Mouse (Mus musculus): ENCODE data around the gene Fbrsl1. TPM values are rescaled to one million over a fixed set of nuclear protein-coding genes. Genes with fewer than 3 reads are reported as not detected.

Gene Fbrsl1
- polyA plus RNA-seq, 1 experiment from 2014 or later: 14.9 TPM

DNA sequence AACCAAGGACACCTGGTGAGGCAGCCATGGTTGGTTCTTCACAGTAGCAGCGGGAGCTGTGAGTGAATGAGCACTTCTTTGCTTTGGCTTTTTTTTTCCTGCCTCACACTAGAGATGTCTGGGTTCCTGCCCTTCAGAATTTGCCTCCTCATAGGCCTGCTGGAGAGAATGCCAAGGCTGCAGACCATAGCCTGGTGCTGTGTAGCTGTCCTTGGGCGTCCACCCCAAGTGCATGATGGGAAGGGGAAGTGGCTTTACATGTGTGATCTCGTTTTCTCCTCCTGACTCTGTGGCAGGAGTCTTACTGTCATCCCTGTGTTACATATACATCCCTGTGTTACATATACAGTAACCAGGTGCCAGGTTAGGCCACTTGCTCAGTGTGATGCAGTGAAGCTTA is 36.4 kb upstream of the Fbrsl1 start:
- Histone ChIP-seq H3K4me1 (ENCODE audit: control insufficient read depth, insufficient read depth, low read length) (peaks cover 16% of the 10 kb centered on the region), H3K27me3 (ENCODE audit: control insufficient read depth, insufficient read depth, low read length) (peaks cover 21% of the 10 kb centered on the region), H3K4me3 (ENCODE audit: low read depth, low read length) (no peak overlapping the region), H3K27ac (ENCODE audit: low read depth, low read length) (no peak overlapping the region), H3K36me3 (ENCODE audit: control insufficient read depth, insufficient read depth, low read length) (no peaks in the 10 kb centered on the region), H3K9ac (ENCODE audit: low read length) (no peak overlapping the region), H3K4me2 (no peak overlapping the region), H3K9me3 (ENCODE audit: control insufficient read depth, low read length) (no peaks in the 10 kb centered on the region)
- WGBS: 80% methylated on average over 3 of the region's 3 CpGs
- ATAC-seq (ENCODE audit: low FRiP score) (no peak), DNase-seq (ENCODE audit: low spot score, missing footprints) (no peak)

- Histone ChIP-seq H3K4me2 (no peak overlapping the region), H3K36me3 (ENCODE audit: control insufficient read depth, insufficient read depth, low read length) (no peaks in the 10 kb centered on the region), H3K9ac (ENCODE audit: low read length) (no peak overlapping the region), H3K27me3 (ENCODE audit: control insufficient read depth, insufficient read depth, low read length) (peaks cover 17% of the 10 kb centered on the region), H3K9me3 (ENCODE audit: control insufficient read depth, low read length) (no peaks in the 10 kb centered on the region), H3K4me1 (ENCODE audit: control insufficient read depth, insufficient read depth, low read length) (no peaks in the 10 kb centered on the region), H3K4me3 (ENCODE audit: low read depth, low read length) (no peak overlapping the region), H3K27ac (ENCODE audit: low read depth, low read length) (no peak overlapping the region)
- DNase-seq (ENCODE audit: low spot score, missing footprints): peak; percentile 68
- ATAC-seq (ENCODE audit: low FRiP score): no peak
- 82% methylated on average over 8 of the region's 8 CpGs for WGBS
Measured at GRCm38 (mm10) chr5:110479228-110479627, 30.9 kb upstream of the Fbrsl1 start.

- no peak overlapping the region for H3K27ac ChIP-seq (ENCODE audit: low read depth, low read length)
- peaks cover 14% of the 10 kb centered on the region for H3K4me1 ChIP-seq (ENCODE audit: control insufficient read depth, insufficient read depth, low read length)
- H3K9me3 ChIP-seq (ENCODE audit: control insufficient read depth, low read length): no peaks in the 10 kb centered on the region
- WGBS: 75% methylated on average over 11 of the region's 11 CpGs
- ATAC-seq (ENCODE audit: low FRiP score) (no peak), DNase-seq (ENCODE audit: low spot score, missing footprints) (peak; percentile 54)
- H3K36me3 ChIP-seq (ENCODE audit: control insufficient read depth, insufficient read depth, low read length): no peaks in the 10 kb centered on the region
- peaks cover 5% of the 10 kb centered on the region; the same call in 1 of the 2 replicates for H3K27me3 ChIP-seq (ENCODE audit: control insufficient read depth, insufficient read depth, low read length)
- H3K9ac ChIP-seq (ENCODE audit: low read length): no peak overlapping the region
- no peak overlapping the region for H3K4me2 ChIP-seq
- no peak overlapping the region for H3K4me3 ChIP-seq (ENCODE audit: low read depth, low read length)
Measured at GRCm38 (mm10) chr5:110474156-110474555, 25.9 kb upstream of the Fbrsl1 start.

- peak; percentile 54; the same call in 1 of the 2 replicates for ATAC-seq (ENCODE audit: low FRiP score)
- Histone ChIP-seq H3K9me3 (ENCODE audit: control insufficient read depth, low read length) (no peaks in the 10 kb centered on the region), H3K4me1 (ENCODE audit: control insufficient read depth, insufficient read depth, low read length) (peaks cover 14% of the 10 kb centered on the region), H3K9ac (ENCODE audit: low read length) (no peak overlapping the region), H3K4me3 (ENCODE audit: low read depth, low read length) (no peak overlapping the region), H3K4me2 (no peak overlapping the region), H3K36me3 (ENCODE audit: control insufficient read depth, insufficient read depth, low read length) (no peaks in the 10 kb centered on the region), H3K27me3 (ENCODE audit: control insufficient read depth, insufficient read depth, low read length) (0 out of 2 replicates have a peak, but pooled peaks cover 5% of the 10 kb centered on the region), H3K27ac (ENCODE audit: low read depth, low read length) (no peak overlapping the region)
- 3% methylated on average over 1 of the region's 1 CpGs for WGBS
- DNase-seq (ENCODE audit: low spot score, missing footprints): no peak
Measured at GRCm38 (mm10) chr5:110472834-110473233, 24.5 kb upstream of the Fbrsl1 start.

DNA sequence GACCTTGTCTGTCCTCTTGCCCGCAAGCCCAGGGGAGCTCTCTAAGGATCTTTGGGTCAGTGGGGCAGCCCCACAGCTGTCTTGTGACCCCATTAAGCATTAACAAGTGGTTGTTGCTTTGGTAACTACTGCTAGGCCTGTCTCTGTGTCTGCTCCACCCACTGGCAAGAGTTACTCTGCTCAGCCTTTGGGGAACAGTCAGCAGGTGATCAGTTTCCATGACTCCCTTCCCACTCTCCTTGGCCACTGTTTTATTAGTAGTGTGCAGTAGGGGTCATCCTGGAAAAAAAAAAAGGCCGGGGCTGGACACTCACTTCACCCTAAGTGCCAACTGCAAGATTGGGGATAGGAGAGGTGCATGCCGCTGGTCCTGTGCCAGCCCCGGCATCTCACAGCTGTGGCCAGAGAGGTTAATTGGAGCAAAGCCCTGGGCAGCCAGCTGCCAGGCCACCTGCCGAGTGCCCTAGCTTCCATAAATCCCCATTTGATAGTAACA is 23.7 kb upstream of the Fbrsl1 start:
- Histone ChIP-seq H3K9me3 (ENCODE audit: control insufficient read depth, low read length) (no peaks in the 10 kb centered on the region), H3K9ac (ENCODE audit: low read length) (no peak overlapping the region), H3K4me2 (no peak overlapping the region), H3K36me3 (ENCODE audit: control insufficient read depth, insufficient read depth, low read length) (no peaks in the 10 kb centered on the region), H3K27me3 (ENCODE audit: control insufficient read depth, insufficient read depth, low read length) (0 out of 2 replicates have a peak, but pooled peaks cover 5% of the 10 kb centered on the region), H3K27ac (ENCODE audit: low read depth, low read length) (no peak overlapping the region), H3K4me3 (ENCODE audit: low read depth, low read length) (no peak overlapping the region), H3K4me1 (ENCODE audit: control insufficient read depth, insufficient read depth, low read length) (peaks cover 14% of the 10 kb centered on the region)
- 25% methylated on average over 5 of the region's 5 CpGs for WGBS
- DNase-seq (ENCODE audit: low spot score, missing footprints) (peak; percentile 82), ATAC-seq (ENCODE audit: low FRiP score) (no peak; the same call in 1 of the 2 replicates)

GRCm38 (mm10) chr5:110471285-110471684 is 23.0 kb upstream of the Fbrsl1 start:
- Histone ChIP-seq H3K27me3 (ENCODE audit: control insufficient read depth, insufficient read depth, low read length) (0 out of 2 replicates have a peak, but pooled peaks cover 5% of the 10 kb centered on the region), H3K4me1 (ENCODE audit: control insufficient read depth, insufficient read depth, low read length) (peaks cover 14% of the 10 kb centered on the region), H3K4me2 (no peak overlapping the region), H3K4me3 (ENCODE audit: low read depth, low read length) (no peak overlapping the region), H3K36me3 (ENCODE audit: control insufficient read depth, insufficient read depth, low read length) (no peaks in the 10 kb centered on the region), H3K27ac (ENCODE audit: low read depth, low read length) (no peak overlapping the region), H3K9ac (ENCODE audit: low read length) (no peak overlapping the region), H3K9me3 (ENCODE audit: control insufficient read depth, low read length) (no peaks in the 10 kb centered on the region)
- DNase-seq (ENCODE audit: low spot score, missing footprints) (peak; percentile 70), ATAC-seq (ENCODE audit: low FRiP score) (no peak)
- WGBS: 27% methylated on average over 4 of the region's 4 CpGs

DNA sequence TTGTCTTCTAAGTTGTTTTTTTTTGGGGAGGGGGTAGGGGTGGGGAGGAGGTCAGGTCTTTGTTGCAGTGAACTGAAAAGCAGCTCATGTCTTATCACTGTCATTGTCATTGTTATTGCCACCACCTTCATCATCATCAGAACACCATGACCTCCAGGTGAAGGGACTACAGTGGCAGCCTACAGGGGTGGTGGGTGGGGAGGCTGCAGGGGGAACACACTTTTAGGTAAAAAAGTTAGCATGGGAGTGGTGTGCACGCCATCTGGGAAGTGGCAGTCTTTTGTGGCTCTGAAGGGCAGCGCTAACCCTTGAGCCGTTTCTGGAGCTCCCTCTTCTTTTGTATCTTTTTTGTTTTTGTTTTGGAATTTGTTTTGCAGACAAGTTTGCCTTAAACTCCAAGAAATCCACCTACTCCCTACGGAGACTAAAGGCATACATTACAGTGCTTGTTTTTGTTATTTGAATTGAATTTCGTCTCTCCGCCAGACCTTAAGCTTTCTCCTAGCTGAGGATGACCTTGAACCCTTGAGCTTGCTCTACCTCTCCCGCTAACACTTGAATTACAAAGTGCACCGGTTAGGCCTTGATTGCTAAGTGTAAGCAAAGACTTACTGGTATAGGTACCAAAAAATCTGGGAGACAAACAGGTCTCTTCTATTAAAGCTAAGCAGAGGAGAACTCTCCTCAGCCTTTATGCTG is 21.1 kb upstream of the Fbrsl1 start:
- Histone ChIP-seq H3K9ac (ENCODE audit: low read length) (no peak overlapping the region), H3K9me3 (ENCODE audit: control insufficient read depth, low read length) (no peaks in the 10 kb centered on the region), H3K36me3 (ENCODE audit: control insufficient read depth, insufficient read depth, low read length) (no peaks in the 10 kb centered on the region), H3K4me1 (ENCODE audit: control insufficient read depth, insufficient read depth, low read length) (peaks cover 14% of the 10 kb centered on the region), H3K4me2 (no peak overlapping the region), H3K27me3 (ENCODE audit: control insufficient read depth, insufficient read depth, low read length) (0 out of 2 replicates have a peak, but pooled peaks cover 5% of the 10 kb centered on the region), H3K27ac (ENCODE audit: low read depth, low read length) (no peak overlapping the region), H3K4me3 (ENCODE audit: low read depth, low read length) (no peak overlapping the region)
- 73% methylated on average over 8 of the region's 8 CpGs for WGBS
- ATAC-seq (ENCODE audit: low FRiP score) (no peak), DNase-seq (ENCODE audit: low spot score, missing footprints) (peak; percentile 72)

DNA sequence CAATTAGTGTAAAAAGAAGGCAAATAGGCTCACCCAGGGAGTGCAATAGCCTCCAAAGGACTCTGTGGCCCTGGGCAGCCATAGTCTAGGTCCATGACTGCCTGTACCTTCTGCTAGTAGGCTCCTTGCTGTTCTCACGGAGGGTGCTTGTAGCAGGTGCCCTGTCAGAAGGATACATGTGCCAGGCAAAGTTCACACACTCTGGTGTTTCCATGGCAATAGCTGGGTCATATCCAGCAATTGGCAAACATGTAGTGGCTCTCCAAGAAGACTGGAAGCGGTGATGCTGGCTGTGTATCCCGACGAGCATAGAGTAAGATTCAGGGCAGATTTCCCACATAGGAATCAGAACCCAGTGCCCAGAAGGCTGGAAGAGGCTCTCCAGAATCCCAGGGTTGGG is 20.0 kb upstream of the Fbrsl1 start:
- DNase-seq (ENCODE audit: low spot score, missing footprints) (peak; percentile 65), ATAC-seq (ENCODE audit: low FRiP score) (no peak)
- Histone ChIP-seq H3K9ac (ENCODE audit: low read length) (no peak overlapping the region), H3K27ac (ENCODE audit: low read depth, low read length) (no peak overlapping the region), H3K4me2 (no peak overlapping the region), H3K27me3 (ENCODE audit: control insufficient read depth, insufficient read depth, low read length) (0 out of 2 replicates have a peak, but pooled peaks cover 3% of the 10 kb centered on the region), H3K4me1 (ENCODE audit: control insufficient read depth, insufficient read depth, low read length) (peaks cover 14% of the 10 kb centered on the region), H3K36me3 (ENCODE audit: control insufficient read depth, insufficient read depth, low read length) (no peaks in the 10 kb centered on the region), H3K4me3 (ENCODE audit: low read depth, low read length) (no peak overlapping the region), H3K9me3 (ENCODE audit: control insufficient read depth, low read length) (no peaks in the 10 kb centered on the region)
- WGBS: 71% methylated on average over 4 of the region's 4 CpGs

- Histone ChIP-seq H3K36me3 (ENCODE audit: control insufficient read depth, insufficient read depth, low read length) (no peaks in the 10 kb centered on the region), H3K4me1 (ENCODE audit: control insufficient read depth, insufficient read depth, low read length) (peaks cover 11% of the 10 kb centered on the region), H3K27me3 (ENCODE audit: control insufficient read depth, insufficient read depth, low read length) (0 out of 2 replicates have a peak, but pooled peaks cover 3% of the 10 kb centered on the region), H3K4me3 (ENCODE audit: low read depth, low read length) (no peak overlapping the region), H3K9me3 (ENCODE audit: control insufficient read depth, low read length) (no peaks in the 10 kb centered on the region), H3K4me2 (no peak overlapping the region), H3K27ac (ENCODE audit: low read depth, low read length) (no peak overlapping the region), H3K9ac (ENCODE audit: low read length) (no peak overlapping the region)
- DNase-seq (ENCODE audit: low spot score, missing footprints) (peak; percentile 69), ATAC-seq (ENCODE audit: low FRiP score) (no peak)
- WGBS: 76% methylated on average over 6 of the region's 6 CpGs
Measured at GRCm38 (mm10) chr5:110467725-110468124, 19.4 kb upstream of the Fbrsl1 start.

Measured in midbrain, embryonic 11.5 days (tissue).